Mouse (Mus musculus): ENCODE measurements around the gene Smoc1. TPM values are rescaled to one million over a fixed set of nuclear protein-coding genes. Genes with fewer than 3 reads are reported as not detected.

Smoc1 gene
- total RNA-seq, 2 experiments from 2014 or later = 5.3 to 6.8 TPM

DNA sequence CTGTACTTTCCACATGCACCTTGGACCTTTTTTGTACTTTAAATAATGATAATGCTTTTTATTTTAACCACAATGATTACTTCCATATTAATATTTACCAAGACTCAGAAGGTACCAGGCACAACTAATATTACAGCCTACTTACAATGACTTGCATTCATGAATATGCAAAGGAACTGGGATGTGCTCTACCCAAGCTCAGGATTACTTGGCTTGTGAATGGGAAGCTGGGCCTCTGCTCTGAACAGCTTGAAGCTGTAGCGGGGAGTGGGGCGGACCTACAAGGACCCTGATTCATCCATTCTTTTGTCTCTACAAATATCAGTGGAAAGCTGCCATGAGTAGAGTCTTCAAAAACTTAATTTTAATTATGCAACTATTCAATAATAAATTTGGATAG is 47.5 kb downstream of the Smoc1 start:
- DNase-seq (ENCODE audit: low spot score) = no peak
- intact Hi-C loops (cut with DNase I) = no loop called here

DNA sequence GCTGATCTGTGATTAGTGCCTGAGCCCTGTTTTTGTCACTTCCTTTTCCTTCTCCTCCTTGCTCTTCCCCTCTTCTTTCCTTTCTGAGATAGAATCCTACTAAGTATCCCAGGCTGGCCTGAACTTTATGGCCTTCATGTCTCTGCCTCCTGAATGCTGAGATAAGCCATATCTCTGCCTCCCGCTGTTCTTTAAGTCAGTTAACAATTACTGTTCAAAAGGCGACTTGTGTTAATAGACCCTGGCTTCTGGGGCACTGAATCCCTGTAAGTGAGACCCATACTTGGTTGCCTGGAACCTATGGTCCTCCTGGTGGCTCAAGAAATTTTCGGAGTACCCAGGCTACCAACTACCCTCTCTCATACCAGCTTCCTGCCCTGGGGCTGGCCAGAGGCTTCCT is 48.3 kb downstream of the Smoc1 start:
- DNase-seq (ENCODE audit: low spot score) = no peak
- intact Hi-C loops (cut with DNase I) = no loop called here

DNA sequence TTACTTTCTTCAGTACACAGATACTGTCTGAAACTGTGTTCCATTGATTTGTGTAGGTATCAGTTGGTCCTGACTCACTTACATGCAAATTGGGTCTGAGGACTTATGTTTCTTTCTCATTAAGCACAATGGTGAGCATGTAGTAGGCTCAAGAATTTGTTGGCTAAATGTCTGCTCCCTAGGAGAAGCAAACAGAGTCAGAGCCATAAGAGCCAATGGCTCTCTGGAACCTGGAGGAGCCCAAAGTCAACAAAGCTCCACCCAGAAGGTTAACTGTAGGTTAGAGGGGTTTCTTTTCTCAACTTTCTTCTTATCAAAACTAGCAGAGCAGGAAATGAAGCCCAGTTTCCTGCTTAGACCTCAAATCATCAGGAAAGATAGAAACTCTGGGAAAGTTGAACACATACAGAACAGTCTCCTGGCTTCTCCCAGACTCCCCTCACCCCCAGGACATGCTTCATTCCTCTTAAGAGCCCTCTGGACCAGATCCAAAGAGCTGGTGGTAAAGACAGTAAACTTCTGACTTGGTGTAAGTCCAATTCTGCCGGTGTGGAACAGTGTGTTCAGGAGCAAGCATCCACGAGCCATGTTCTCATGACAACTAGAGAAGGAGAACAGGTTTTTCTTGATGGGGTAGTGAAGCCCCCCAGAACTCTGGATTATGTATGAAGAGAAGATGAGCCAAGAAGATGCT is 51.5 kb downstream of the Smoc1 start:
- intact Hi-C loops (cut with DNase I) = no loop called here
- no peak for DNase-seq (ENCODE audit: low spot score)

DNA sequence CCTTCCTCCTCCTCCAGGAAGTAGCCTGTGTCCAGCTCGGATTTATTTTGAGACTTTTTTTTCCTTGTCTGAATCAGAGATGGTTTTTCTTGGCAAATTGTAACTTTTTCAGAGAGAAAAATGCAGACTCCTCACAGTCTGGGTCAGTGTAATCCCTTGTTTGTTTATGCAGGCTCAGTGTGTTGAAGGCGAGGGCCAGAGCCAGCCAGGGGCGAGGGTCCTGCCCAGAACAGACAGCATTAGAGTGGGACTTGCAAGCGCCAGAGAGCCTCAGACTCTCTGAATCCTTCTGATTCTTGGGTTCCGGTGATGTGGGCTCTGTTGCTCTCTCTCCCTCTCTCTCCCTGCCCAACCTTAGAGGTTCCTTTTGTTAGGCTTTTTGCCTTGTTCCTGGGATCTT is 53.7 kb downstream of the Smoc1 start:
- intact Hi-C loops (cut with DNase I) = no loop called here
- no peak for DNase-seq (ENCODE audit: low spot score)

DNA sequence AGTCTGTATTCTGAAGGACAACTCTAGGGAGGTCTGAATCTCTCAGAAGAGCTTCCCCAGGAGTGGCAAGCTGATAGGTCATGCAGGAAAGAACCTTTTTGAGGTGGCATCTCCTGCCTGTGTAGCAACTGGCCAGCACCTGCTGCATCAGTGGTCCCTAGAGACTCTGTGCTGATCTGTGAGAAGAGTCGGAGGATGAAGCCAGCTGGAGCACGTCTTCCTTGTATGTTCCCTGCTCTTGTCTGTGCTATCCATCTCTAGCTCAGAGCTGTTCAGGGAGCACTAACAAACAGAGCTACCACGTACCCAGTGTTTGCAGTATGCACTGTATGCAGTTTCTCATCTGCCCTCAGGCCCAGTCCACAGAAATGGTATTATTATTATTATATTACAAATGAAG is 54.4 kb downstream of the Smoc1 start:
- intact Hi-C loops (cut with DNase I) = no loop called here

DNA sequence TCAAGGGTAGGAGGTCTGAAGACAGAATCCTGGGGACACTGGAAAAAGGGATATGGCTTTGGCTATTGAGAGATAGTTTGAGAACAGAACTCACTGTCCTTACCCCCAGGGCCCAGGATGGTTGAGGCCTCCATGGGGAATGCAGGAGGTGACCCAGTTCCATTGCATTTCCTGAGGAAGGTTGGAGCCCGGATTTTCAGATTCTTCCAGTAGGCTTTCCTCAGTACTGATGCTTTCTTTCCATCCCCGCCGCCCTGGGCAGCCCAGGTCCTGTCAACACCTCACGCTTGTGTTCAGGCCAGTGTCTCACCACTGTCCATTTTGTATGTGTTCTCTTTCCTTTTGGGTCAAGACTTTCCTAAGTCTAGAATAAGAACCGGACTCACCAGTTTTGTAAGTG is 56.5 kb downstream of the Smoc1 start:
- no peak for DNase-seq (ENCODE audit: low spot score)
- intact Hi-C loops (cut with DNase I) = no loop called here

More for the DNA sequence above, 54.4 kb downstream of the Smoc1 start:
- DNase-seq (ENCODE audit: low spot score) = no peak

DNA sequence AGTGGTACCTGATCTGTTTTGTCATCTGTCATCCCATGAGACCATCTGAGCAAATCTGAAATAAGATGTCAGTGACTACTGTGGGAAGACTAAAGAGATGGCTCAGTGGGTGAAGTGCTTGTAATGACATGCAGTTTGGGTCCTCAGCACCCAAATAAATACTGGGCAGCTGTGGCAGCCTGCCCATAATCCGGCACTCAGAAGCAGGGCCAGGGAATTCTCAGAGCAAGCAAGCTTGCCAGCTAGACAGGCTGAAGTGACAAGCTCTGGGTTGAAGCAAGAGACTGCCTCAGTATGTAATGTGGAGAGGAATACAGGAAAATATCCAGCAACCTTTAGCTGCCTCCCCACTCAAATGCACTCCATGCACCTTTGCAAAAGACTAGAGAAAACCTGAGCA is 58.6 kb downstream of the Smoc1 start:
- intact Hi-C loops (cut with DNase I) = no loop called here
- no peak for DNase-seq (ENCODE audit: low spot score)

DNA sequence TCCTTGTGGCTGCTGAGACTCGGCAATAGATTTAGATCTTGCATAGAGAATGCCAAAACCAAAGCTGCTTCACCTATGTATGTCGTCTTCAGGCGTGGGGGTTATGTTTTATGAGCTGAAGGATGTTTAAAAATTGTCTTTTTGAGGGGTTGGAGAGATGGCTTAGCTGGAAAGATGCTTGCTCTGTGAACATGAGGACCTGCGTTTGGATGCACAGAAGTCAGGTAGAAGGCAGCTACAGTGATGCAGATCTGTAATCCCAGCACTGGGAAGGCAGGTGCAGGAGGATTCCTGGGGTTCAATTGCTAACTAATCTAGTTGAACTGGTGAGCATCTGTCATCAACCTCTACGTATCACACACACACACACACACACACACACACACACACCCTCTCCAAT is 61.5 kb downstream of the Smoc1 start:
- intact Hi-C loops (cut with DNase I) = no loop called here

DNA sequence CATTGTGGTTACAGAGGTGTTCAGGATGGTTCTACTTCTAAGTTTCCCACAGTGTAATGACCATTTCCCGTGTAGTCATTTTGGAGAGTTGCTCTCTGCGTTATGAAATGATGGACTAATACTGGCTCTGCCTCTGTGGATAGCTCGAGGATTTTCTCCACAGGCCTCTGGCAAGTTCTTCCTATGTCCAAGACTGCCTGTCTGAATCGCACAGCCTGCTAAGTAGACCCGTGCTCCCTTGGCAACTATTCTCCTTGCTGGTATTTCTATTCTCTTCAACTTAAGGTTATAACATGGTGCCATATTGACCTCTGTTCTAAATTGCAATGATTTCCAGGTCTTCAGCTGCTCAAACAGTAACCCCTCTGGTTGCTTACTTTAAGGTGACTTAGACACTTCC is 65.0 kb downstream of the Smoc1 start:
- DNase-seq (ENCODE audit: low spot score) = no peak
- intact Hi-C loops (cut with DNase I) = no loop called here

More for the DNA sequence above, 61.5 kb downstream of the Smoc1 start:
- no peak for DNase-seq (ENCODE audit: low spot score)

DNA sequence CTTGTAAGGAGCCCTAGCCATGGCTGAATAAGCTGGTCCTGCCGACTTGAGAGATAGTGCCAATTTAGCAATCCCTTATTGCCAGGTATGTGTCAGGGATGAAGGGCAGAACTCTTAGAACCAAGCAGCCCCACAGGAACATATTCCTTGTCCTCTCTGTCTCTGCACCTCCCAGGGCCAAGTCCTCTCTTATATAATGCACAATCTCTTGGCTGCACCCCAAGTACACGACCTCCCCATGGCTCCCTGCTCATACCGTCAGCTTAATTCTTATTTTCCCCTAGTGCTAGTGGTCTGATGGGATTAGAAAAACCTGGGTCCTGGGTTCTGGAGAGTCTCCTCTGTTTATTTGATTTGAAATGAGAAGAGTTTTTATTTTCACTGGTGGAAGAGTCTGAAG is 66.0 kb downstream of the Smoc1 start:
- no peak for DNase-seq (ENCODE audit: low spot score)
- intact Hi-C loops (cut with DNase I) = no loop called here

DNA sequence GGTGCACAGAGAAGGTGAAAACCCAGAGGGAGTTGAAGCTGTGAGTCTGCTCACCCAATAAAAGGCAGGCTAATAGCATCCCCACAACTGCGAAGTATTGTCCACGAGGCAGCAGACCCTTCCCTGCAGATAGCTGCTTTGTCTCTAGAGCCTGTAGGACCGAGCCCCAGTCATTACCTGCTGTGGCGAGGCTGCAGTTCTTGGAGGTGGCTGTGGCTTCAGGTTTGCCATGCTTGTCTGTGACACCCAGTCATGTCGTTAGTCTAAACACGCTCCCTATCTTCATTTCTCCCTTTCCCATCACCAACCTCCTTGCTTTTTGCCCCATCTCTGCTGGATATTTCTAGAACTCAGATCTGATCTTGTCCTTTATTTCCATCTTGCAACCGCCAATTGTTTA is 66.6 kb downstream of the Smoc1 start:
- DNase-seq (ENCODE audit: low spot score) = no peak
- intact Hi-C loops (cut with DNase I) = no loop called here

DNA sequence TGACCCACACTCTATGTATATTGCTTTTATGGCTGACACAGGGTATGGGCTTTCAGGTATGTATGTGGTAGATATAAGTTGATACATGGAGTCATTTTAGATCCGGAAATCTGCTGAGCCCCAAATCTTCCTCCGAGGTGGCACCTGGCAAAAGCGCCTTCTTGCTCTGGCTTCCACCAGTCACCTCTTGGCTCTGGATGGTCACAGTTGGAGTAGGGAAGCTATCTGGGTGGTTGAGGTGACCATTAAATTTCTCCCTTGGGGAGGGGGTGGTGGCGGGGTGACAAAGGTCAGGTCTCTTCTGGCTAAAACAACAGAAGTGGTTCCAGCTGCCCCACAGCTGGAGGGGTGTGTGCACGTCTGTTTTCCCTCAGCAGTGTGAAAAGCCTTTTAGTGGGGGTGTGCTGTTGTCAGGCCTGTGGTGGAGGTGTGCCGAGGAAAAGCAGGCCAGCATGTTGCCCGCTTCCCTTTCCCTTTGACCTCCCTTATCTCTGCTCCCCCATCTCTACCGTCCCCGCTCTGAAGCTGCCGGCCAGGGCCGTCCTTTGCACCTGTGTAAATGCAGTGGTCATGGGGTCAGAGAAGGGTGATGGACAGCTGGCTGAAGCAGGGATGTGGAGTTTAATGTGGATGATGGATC is 68.3 kb downstream of the Smoc1 start:
- intact Hi-C loops (cut with DNase I) = no loop called here
- DNase-seq (ENCODE audit: low spot score) = no peak

DNA sequence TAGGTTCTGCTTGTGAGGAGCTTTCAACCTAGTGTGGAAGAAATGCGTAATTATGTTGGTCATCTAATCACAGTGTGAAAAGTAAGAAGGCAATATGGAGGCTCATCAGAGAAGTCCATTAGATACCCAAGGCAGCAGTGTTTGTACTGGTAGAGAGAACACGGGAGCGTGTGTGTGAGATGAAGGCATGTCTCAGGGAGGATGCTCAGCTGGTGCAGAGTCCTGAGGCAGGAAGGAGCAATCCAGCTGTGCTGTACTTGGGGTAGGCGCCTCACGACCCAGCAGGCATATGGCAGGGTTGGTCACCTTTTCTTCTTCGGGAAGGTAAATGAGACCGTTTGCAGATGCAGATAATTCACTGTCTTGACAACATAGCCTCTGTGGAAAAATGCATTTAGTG is 70.7 kb downstream of the Smoc1 start:
- DNase-seq (ENCODE audit: low spot score) = no peak
- intact Hi-C loops (cut with DNase I) = no loop called here

DNA sequence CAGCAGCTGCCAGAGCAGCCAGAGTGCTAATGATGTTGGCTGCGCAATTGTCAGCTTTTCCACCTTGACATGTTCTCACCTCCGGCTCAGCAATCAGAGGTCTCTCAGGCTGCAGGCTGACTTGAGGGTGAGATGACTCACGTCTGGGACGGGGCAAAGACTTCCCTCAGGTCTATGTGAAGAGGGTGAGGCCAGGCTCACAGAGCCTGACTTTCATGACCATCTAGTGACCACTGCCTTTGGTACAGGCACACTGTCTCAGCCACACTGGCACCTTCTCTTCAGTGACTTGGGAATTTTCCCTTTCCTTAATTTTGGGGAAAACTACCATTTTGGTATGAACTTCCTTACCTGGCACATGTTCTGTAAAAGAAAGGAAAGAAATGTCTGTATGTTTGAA is 71.1 kb downstream of the Smoc1 start:
- intact Hi-C loops (cut with DNase I) = no loop called here
- DNase-seq (ENCODE audit: low spot score) = no peak

DNA sequence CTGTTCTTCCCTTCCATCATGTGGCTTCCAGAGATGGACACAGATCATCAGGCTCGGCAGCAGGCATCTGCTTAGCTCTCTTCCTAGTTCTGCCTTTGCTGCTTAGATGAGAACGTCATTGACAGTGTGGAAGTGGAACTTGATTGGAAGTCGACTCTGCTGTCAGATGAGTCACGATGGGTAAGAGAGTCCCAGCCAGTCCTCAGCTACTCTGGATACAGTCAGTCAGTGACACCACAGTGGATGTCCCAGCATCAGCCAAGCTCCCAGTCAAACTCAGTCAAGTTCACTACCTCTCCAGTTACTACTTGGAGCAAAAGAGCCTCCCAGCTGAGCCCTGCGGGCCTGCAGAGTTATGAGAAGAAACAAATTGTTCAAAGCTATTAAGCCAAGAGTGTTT is 72.6 kb downstream of the Smoc1 start:
- DNase-seq (ENCODE audit: low spot score) = no peak
- intact Hi-C loops (cut with DNase I) = no loop called here

DNA sequence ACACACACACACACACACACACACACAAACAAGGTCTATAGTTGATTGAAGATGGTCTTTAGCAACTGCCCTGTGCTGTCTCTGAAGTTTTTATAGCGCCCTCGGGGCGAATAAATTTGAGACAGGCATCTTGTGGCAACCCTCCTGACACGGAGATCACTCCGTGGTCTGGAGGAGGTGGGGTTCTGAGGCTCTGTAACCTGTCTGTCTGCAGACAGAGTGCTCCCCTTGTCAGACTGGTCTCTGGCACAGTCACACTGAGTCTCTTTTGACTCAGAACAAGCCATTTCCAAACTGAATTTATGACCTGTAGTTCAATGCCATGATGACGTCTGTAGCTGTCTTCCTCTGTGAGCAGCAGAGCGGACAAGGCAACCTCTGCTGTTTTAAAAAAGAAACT is 75.1 kb downstream of the Smoc1 start:
- DNase-seq (ENCODE audit: low spot score) = no peak
- intact Hi-C loops (cut with DNase I) = no loop called here

DNA sequence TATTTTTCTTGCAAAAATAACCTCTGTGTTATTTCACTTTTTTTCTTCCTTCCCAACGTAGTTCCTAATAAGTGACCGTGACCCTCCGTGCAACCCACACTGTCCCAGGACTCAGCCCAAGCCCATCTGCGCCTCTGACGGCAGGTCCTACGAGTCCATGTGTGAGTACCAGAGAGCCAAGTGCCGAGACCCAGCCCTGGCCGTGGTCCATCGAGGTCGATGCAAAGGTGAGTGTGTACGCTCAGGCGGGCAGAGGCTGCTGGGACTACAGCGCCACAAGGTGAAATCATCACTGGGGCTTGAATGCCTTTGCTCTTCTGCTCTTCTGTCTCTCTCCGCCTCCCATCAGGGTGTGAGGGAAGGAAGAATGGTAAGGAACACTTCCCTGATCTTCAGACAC is 77.9 kb downstream of the Smoc1 start:
- DNase-seq (ENCODE audit: low spot score) = no peak
- intact Hi-C loops (cut with DNase I) = no loop called here

DNA sequence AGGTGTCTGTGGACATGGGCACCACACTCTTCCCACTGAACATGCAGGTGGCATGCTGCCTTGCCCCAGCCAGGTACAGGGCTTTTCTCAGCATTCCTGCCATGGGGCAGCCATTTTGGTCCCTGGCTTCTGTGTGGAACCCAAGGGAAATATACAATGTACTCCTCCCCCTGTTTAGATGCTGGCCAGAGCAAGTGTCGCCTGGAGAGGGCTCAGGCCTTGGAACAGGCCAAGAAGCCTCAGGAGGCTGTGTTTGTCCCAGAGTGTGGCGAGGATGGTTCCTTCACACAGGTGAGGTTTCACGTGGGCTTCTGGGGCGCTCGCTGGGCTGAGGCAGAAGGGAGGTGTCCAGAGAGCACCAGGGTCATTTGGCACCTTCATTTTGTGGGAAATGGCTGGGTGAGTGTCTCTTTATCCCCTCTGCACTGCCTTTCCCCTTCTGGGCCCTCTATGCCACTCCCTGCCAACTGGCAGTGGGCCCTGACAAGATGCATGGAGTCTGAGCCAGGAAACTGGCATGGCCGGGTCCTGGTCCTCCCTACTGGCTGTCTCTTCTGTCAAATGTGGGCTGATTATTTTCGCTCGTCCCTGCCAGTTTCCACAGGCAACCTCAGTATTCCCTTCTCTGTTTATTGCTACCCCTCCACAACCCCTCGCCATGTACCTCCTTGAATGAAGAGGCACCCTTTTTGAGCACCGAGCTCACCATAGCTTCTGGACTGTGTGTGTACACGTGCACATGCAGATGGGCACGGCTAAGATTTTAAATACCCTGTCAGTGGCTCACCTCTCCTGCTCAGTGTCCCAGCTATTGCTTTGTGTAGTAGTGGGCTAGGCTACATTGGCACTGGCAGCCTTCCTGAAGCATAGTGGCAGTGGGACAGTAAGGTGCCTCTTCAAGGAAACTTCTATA is 79.4 kb downstream of the Smoc1 start:
- DNase-seq (ENCODE audit: low spot score) = peak; percentile 15
- intact Hi-C loops (cut with DNase I) = no loop called here

DNA sequence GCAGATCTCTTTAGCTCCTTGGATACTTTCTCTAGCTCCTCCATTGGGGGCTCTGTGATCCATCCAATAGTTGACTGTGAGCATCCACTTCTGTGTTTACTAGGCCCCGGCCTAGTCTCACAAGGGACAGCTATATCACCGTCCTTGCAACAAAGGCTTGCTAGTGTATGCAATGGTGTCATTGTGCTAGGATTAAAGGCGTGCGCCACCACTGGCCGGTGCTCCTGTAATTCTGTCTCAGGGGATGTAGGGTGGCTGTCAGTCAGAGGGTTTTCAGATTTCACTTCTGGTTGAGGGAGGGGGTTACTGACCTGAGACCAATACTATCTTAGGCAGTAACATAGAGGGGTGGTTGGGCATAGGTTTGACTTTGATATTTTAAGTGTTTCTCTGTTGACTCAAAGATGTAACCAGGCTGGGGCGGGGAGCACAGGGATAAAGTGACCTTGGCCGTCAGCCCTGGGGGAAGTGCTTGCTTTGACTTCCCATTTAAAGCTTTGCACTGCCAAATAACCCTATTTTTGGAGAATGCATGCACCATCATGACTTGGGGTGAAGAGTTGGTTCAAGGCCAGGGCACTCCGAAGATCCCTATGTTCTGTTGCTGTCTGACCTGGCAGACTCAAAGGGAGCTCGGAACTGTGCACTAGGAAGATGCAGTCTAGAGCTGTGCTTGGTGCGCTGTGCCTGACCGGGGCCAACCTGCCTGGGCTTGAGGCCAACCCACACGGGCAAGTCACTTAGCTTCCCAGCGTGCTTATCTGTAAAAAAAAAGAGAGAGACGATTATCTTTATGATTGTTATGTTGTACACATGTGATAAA is 80.9 kb downstream of the Smoc1 start:
- intact Hi-C loops (cut with DNase I) = no loop called here
- no peak for DNase-seq (ENCODE audit: low spot score)

DNA sequence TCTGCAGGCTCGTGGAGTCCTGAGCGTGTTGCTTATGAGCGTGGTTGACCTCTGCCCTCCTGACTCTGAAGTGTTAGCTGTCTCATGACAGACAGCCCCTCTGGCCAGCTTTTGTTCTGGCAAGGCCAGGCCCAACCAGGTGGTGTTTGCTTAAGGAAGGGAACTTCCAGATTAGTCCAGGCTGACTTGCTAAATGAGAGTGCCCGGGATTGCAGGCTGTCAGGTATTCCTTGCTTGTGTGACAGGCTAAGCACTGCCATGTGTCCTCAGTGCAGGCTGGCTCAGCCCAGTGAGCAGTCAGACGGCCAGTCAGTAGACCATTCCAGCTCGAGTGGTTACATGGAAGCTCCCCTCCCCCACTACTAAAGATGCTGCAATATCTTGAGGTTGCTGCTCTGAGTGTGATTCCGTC is 82.0 kb downstream of the Smoc1 start:
- intact Hi-C loops (cut with DNase I) = no loop called here
- no peak for DNase-seq (ENCODE audit: low spot score)
